Mouse (Mus musculus) hindbrain, embryonic 15.5 days (tissue): ENCODE data around the gene Foxp4. TPM values are rescaled to one million over a fixed set of nuclear protein-coding genes. Genes with fewer than 3 reads are reported as not detected.

ENCODE experiments used
- ATAC-seq: fragments of 200-750 bp; cut with Nextera tagmentation; 2 replicates; pipeline ENCODE4 v1.8.0; 2017; ENCODE audit warnings: low read depth, moderate number of reproducible peaks, moderate TSS enrichment; ENCODE audit not compliant: low FRiP score
- H3K27ac ChIP-seq: fragments of 300-500 bp; sonication (generic); replicated peaks from 2 replicates; pipeline ENCODE4 v1.5.1; 2015; ENCODE audit warnings: mild to moderate bottlenecking, inconsistent platforms
- H3K27me3 ChIP-seq: fragments of 300-500 bp; sonication (generic); 2 replicates; pipeline ENCODE4 v1.6.1; 2015; ENCODE audit warnings: control low read depth, inconsistent platforms
- H3K36me3 ChIP-seq: fragments of 300-500 bp; sonication (generic); 2 replicates; pipeline ENCODE4 v1.6.1; 2015; ENCODE audit warnings: control low read depth, inconsistent platforms
- H3K4me1 ChIP-seq: fragments of 300-500 bp; sonication (generic); replicated peaks from 2 replicates; pipeline ENCODE4 v1.6.1; 2015; ENCODE audit warnings: control low read depth, inconsistent platforms
- H3K4me2 ChIP-seq: fragments of 300-500 bp; sonication (generic); 2 replicates; pipeline ENCODE4 v1.6.1; 2015; ENCODE audit warnings: moderate library complexity, mild to moderate bottlenecking, inconsistent platforms
- H3K4me3 ChIP-seq: fragments of 300-500 bp; sonication (generic); 2 replicates; pipeline ENCODE4 v1.5.1; 2015; ENCODE audit warnings: mild to moderate bottlenecking, inconsistent platforms
- H3K9ac ChIP-seq: fragments of 300-500 bp; sonication (generic); 2 replicates; pipeline ENCODE4 v1.6.1; 2015; ENCODE audit warnings: inconsistent platforms
- H3K9me3 ChIP-seq: fragments of 300-500 bp; sonication (generic); 2 replicates; pipeline ENCODE4 v1.6.1; 2016; ENCODE audit warnings: control low read depth, inconsistent platforms
- WGBS: fragments of 180-500 bp; shearing (Covaris S2); methylation state at CpG from one replicate; pipeline ENCODE4 v1.1.7; 2015; 5-methylcytosine and 5-hydroxymethylcytosine counted together
- polyA plus RNA-seq: library from polyadenylated mRNA; unstranded; fragments of >200 nt; fragmentation: Nextera tagmentation; extraction: Ambion mirVana; gene quantifications from 2 replicates; pipeline ENCODE4 v1.2.1, GENCODE M21; 2015

The Foxp4 gene
- polyA plus RNA-seq, 1 experiment from 2014 or later = 42.2 TPM

- no peak for ATAC-seq
- Histone ChIP-seq H3K27ac (no peak overlapping the region), H3K4me1 (no peaks in the 10 kb centered on the region), H3K4me3 (no peak overlapping the region), H3K9me3 (no peaks in the 10 kb centered on the region), H3K9ac (no peak overlapping the region), H3K27me3 (no peaks in the 10 kb centered on the region; the same call in 1 of the 2 replicates), H3K36me3 (no peaks in the 10 kb centered on the region), H3K4me2 (no peak overlapping the region)
- WGBS = 67% methylated on average over 19 of the region's 19 CpGs
Measured at GRCm38 (mm10) chr17:47841931-47842623, 82.4 kb downstream of the Foxp4 start.

DNA sequence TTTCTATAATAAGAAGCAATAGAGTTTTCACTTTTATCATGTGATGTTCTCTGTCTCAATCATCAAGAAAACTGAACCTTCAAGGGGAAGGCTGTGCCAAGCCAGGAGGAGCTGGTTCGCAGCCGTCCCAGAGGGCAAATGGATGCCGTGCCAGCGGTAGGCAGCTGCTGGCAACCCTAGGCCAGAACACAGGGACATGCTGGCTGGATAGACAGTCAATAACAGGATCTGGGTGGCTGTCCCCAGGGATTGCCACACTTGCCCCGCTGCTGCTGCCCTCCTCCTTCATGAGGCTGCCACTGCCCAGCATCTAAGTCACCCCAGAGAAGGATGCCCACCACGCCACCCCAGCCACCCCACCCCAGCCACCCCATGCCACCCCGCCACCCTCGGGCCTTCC, 82.9 kb downstream of the Foxp4 start:
- WGBS = 89% methylated on average over 8 of the region's 8 CpGs
- Histone ChIP-seq H3K36me3 (no peaks in the 10 kb centered on the region), H3K4me3 (no peak overlapping the region), H3K9ac (no peak overlapping the region), H3K27me3 (no peaks in the 10 kb centered on the region; the same call in 1 of the 2 replicates), H3K4me2 (no peak overlapping the region), H3K27ac (no peak overlapping the region), H3K9me3 (no peaks in the 10 kb centered on the region), H3K4me1 (no peaks in the 10 kb centered on the region)
- no peak for ATAC-seq

- no peak overlapping the region for H3K4me2 ChIP-seq
- H3K4me1 ChIP-seq = peaks cover 14% of the 10 kb centered on the region
- H3K9ac ChIP-seq = no peak overlapping the region
- H3K9me3 ChIP-seq = no peaks in the 10 kb centered on the region
- no peak overlapping the region for H3K27ac ChIP-seq
- no peaks in the 10 kb centered on the region for H3K36me3 ChIP-seq
- no peak for ATAC-seq
- H3K4me3 ChIP-seq = no peak overlapping the region
- H3K27me3 ChIP-seq = peaks cover 28% of the 10 kb centered on the region
- 48% methylated on average over 6 of the region's 6 CpGs for WGBS
Measured at GRCm38 (mm10) chr17:47837808-47838207, 86.6 kb downstream of the Foxp4 start.

DNA sequence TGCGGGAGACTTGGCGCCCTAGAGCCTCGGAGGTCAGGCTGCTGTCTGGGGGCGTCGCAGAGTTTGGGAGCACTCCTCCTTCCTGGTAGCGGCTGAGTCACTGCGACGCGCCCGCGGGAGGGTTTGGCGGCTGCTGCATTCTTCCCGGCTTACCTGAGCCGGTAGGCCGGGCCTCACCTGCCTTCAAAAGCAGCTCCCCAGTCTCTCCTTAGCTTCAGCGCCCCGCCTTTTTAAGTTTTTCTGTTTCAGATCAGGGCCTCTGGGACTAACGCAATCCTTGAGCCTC, 90.0 kb downstream of the Foxp4 start, which contains the start of gene Mdfi:
TSS of gene Mdfi (minus strand) at position 210 of the 286 bp plus-strand sequence.
- Histone ChIP-seq H3K27ac (no peak within 1 kb of the TSS), H3K4me1 (peaks cover 27% of the 10 kb centered on the region), H3K9me3 (no peaks in the 10 kb centered on the region), H3K36me3 (no peaks in the 10 kb centered on the region), H3K4me2 (peak within 1 kb of the TSS; percentile 97), H3K27me3 (peaks cover 48% of the 10 kb centered on the region), H3K4me3 (peak within 1 kb of the TSS; percentile 57), H3K9ac (no peak within 1 kb of the TSS)
- 6% methylated on average over 18 of the region's 18 CpGs for WGBS
- no peak for ATAC-seq

GRCm38 (mm10) chr17:47833628-47834481, 90.6 kb downstream of the Foxp4 start:
- H3K36me3 ChIP-seq = no peaks in the 10 kb centered on the region
- WGBS = 1% methylated on average over 45 of the region's 45 CpGs
- no peak overlapping the region for H3K9ac ChIP-seq
- ATAC-seq = no peak
- H3K27ac ChIP-seq = no peak overlapping the region
- H3K27me3 ChIP-seq = peaks cover 48% of the 10 kb centered on the region
- H3K4me3 ChIP-seq = peak overlapping the region; percentile 57
- no peaks in the 10 kb centered on the region for H3K9me3 ChIP-seq
- peaks cover 27% of the 10 kb centered on the region for H3K4me1 ChIP-seq
- peak overlapping the region; percentile 97 for H3K4me2 ChIP-seq

GRCm38 (mm10) chr17:47833029-47833627, 91.3 kb downstream of the Foxp4 start:
- ATAC-seq = peak; percentile 36; the same call in 1 of the 2 replicates
- H3K27me3 ChIP-seq = peaks cover 48% of the 10 kb centered on the region
- H3K9ac ChIP-seq = peak overlapping the region; percentile 41
- peak overlapping the region; percentile 57 for H3K4me3 ChIP-seq
- WGBS = under 1% methylated on average over 38 of the region's 45 CpGs
- no peaks in the 10 kb centered on the region for H3K9me3 ChIP-seq
- peak overlapping the region; percentile 2; the same call in 1 of the 2 replicates for H3K27ac ChIP-seq
- peak overlapping the region; percentile 97 for H3K4me2 ChIP-seq
- no peaks in the 10 kb centered on the region for H3K36me3 ChIP-seq
- peaks cover 27% of the 10 kb centered on the region for H3K4me1 ChIP-seq

- H3K4me1 ChIP-seq = peaks cover 27% of the 10 kb centered on the region
- peak overlapping the region; percentile 57 for H3K4me3 ChIP-seq
- no peaks in the 10 kb centered on the region for H3K9me3 ChIP-seq
- H3K9ac ChIP-seq = peak overlapping the region; percentile 41
- peak overlapping the region; percentile 97 for H3K4me2 ChIP-seq
- under 1% methylated on average over 17 of the region's 17 CpGs for WGBS
- H3K36me3 ChIP-seq = no peaks in the 10 kb centered on the region
- peak; percentile 57; the same call in 1 of the 2 replicates for ATAC-seq
- peaks cover 48% of the 10 kb centered on the region for H3K27me3 ChIP-seq
- H3K27ac ChIP-seq = peak overlapping the region; percentile 2; the same call in 1 of the 2 replicates
Measured at GRCm38 (mm10) chr17:47832501-47833028, 91.9 kb downstream of the Foxp4 start.

- peak overlapping the region; percentile 97 for H3K4me2 ChIP-seq
- no peak overlapping the region for H3K9ac ChIP-seq
- no peak for ATAC-seq
- peaks cover 27% of the 10 kb centered on the region for H3K4me1 ChIP-seq
- H3K36me3 ChIP-seq = no peaks in the 10 kb centered on the region
- 46% methylated on average over 5 of the region's 5 CpGs for WGBS
- no peak overlapping the region for H3K4me3 ChIP-seq
- H3K9me3 ChIP-seq = no peaks in the 10 kb centered on the region
- H3K27me3 ChIP-seq = peaks cover 48% of the 10 kb centered on the region
- H3K27ac ChIP-seq = no peak overlapping the region
Measured at GRCm38 (mm10) chr17:47831772-47832171, 92.7 kb downstream of the Foxp4 start.

DNA sequence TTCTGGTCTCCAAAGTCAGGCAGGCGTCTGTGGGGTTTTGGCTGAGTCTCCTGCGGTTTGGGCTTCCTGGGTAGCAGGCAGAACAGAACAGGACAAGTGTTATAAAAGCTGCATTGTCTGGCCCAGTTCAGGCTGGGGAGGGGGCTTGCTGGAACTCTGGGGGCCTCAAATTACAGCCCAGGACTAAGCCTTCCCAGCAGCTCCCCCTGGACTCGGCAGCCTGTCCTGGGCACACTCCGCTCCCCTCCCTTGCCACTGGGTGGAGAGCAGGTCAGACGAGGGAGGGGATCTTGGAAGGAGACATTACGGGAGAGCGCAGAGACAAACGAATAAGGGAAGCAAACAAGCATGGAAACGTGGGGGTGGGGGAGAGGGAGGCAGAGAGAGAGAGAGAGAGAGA, 93.3 kb downstream of the Foxp4 start:
- ATAC-seq = peak; percentile 46; the same call in 1 of the 2 replicates
- H3K36me3 ChIP-seq = no peaks in the 10 kb centered on the region
- no peak overlapping the region for H3K9ac ChIP-seq
- peaks cover 48% of the 10 kb centered on the region for H3K27me3 ChIP-seq
- 15% methylated on average over 9 of the region's 9 CpGs for WGBS
- peak overlapping the region; percentile 97 for H3K4me2 ChIP-seq
- no peak overlapping the region for H3K4me3 ChIP-seq
- no peak overlapping the region for H3K27ac ChIP-seq
- peaks cover 27% of the 10 kb centered on the region for H3K4me1 ChIP-seq
- H3K9me3 ChIP-seq = no peaks in the 10 kb centered on the region

- WGBS = 69% methylated on average over 8 of the region's 8 CpGs
- Histone ChIP-seq H3K27ac (no peak overlapping the region), H3K36me3 (no peaks in the 10 kb centered on the region), H3K9ac (no peak overlapping the region), H3K9me3 (no peaks in the 10 kb centered on the region), H3K4me2 (no peak overlapping the region), H3K4me3 (no peak overlapping the region), H3K27me3 (no peaks in the 10 kb centered on the region), H3K4me1 (no peaks in the 10 kb centered on the region)
- ATAC-seq = no peak
Measured at GRCm38 (mm10) chr17:47821339-47821738, 103.1 kb downstream of the Foxp4 start.

GRCm38 (mm10) chr17:47818038-47818725, 106.3 kb downstream of the Foxp4 start:
- no peak for ATAC-seq
- no peaks in the 10 kb centered on the region for H3K27me3 ChIP-seq
- WGBS = 76% methylated on average over 13 of the region's 13 CpGs

More at GRCm38 (mm10) chr17:47818038-47818725, 106.3 kb downstream of the Foxp4 start:
- H3K4me3 ChIP-seq = no peak overlapping the region
- H3K4me1 ChIP-seq = peaks cover 16% of the 10 kb centered on the region
- no peaks in the 10 kb centered on the region for H3K9me3 ChIP-seq
- H3K27ac ChIP-seq = no peak overlapping the region
- no peaks in the 10 kb centered on the region for H3K36me3 ChIP-seq
- no peak overlapping the region for H3K4me2 ChIP-seq
- H3K9ac ChIP-seq = no peak overlapping the region
